Mouse (Mus musculus): ENCODE results near the gene Patj.
A peak's percentile ranks its signal among the peaks of the same experiment; 100 is the strongest.

Patj gene

DNA sequence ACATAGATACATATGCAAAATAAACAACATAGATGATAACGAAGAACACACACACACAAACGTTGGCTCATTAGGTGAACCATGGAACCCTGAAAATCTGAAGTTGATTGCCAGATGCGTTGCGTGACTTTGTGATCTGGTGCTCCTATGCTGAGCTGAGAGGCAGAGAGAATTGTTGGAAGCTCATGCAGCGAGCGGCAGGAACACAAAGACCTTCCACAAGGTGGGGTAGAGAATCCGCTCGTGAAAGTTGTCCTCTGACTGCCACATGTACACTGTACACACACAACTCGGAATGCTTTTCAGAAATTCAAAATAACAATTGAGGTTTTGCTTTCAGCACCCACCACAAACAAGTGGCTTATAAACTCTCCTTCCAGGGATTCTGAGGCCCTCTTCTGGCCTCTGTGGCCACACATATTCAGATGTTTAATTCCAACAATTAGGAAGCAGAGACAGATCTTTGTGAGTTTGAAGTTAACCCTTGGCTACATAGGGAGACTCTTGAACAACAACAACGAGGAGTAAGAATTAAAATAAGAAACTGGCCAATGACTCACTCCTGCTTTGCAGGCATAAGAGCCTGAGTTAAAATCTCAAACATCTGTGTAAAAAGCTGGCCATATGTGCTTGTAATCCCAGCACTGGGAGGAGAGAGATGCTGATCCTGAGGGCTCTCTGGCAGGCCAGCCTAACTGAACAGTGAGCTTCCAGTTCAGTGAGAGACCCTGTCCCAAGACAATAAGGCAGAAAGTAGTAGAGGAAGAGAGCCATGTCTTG lies 116.6 kb downstream of the Patj start:
- no peak for DNase-seq

DNA sequence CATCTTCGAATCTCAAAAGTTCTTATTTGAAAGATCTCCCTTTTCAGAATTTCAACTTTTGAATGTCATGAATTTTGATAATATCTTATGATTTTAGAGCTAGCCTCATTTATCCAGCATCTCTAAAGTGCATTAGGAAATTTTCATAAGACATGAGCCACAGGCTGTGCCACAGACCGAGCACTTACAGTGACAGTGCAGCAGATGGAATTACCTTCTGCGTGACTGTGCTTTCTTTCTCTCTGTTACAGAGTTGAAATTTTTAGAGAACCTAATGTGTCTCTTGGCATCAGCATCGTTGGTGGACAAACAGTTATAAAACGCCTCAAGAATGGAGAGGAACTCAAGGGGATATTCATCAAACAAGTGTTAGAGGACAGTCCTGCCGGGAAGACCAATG lies 124.9 kb downstream of the Patj start:
- DNase-seq: no peak

DNA sequence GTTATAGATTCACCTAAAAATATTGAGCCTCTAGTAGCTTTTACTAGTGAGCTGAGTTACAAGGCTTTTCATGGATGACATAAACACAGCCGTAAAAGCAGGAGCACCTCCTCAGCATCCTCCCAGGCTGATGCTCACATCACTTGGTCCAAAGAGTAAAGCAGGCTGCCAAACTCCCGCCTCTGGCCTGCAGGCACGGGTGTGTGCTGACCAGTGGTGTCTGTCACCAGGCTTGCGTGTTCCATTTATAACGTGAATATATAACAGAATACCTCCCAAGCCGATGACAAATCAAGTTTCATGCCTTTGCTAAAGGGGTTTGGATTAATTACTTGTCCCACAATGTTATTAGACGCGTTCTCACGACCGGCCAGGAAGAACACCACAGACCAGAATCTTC lies 128.9 kb downstream of the Patj start:
- DNase-seq: no peak

DNA sequence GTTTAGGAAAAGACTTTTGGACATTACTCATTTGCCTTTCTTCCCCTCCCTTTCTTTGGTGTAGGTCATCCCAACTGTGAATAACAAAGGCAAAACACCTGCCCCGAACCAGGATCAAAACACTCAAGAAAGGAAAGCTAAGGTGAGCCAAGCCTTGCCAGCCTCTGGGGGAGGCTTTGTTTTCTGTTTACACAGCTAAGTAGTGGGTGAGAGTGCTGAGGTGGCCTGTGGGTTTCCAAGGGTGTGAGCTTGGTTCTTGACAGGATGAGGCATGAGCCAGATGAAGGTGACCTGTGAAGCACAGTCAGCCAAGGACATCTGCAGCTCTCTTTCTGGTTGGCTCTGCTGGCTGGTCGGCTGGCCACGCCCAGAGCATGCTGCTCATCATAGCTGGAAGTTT lies 139.9 kb downstream of the Patj start:
- DNase-seq: no peak

DNA sequence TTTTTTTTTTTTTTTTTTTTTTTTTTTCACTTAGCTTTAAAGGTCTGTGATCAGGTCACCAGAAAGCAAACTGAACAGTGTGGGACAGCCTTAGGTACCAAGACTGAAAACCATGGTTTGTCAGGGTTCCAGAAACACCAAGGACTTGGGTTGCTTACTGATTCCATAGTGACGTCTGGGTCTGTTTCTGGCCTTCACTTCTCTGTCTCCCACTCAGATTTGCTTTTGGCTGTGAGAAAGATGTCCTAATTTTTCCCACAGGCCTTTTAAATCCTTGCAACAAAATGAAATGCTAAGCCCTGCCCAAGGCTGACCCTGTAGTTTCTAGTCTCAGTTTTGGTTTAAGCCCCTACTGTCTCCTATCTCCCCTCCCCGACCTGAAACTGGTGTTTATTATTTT lies 146.0 kb downstream of the Patj start:
- DNase-seq: no peak

DNA sequence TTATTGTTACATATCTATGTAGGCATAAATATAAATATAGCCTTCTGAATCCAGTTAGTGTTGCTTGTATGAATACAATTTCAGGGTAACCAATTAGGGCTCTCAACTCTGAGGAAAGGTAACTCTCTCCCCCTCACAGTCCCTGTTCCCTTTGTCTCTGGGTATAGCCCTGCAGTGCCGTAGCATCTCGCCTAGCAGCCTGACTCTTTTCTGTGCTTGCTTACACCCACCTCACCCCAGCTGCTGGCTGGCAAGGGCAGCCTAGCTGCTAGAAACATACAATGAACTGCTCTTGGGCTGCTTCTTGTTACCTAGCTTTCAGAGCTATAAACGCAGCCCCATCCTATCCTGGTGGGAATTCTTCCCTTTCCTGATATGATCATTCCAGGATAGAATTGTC lies 147.4 kb downstream of the Patj start:
- no peak for DNase-seq

DNA sequence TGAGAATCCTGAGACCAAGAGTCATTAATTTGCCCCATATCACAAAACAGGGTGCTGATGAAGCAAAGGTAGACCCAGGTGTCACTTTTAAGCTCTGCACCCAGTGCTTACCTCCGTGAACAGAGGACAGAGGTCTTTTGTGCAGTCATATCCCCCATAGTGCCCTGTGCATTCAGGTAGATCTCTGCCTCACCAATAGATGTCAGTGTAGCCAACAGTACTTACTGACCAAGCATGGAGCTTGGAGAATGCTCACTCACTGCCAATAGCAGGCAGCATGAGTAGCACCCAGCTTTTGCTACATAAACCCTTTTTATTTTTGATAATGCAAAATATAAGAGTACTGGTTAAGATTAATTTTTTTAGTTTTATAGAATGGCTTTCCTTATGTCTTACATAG lies 149.8 kb downstream of the Patj start:
- peak; percentile 89 for DNase-seq

DNA sequence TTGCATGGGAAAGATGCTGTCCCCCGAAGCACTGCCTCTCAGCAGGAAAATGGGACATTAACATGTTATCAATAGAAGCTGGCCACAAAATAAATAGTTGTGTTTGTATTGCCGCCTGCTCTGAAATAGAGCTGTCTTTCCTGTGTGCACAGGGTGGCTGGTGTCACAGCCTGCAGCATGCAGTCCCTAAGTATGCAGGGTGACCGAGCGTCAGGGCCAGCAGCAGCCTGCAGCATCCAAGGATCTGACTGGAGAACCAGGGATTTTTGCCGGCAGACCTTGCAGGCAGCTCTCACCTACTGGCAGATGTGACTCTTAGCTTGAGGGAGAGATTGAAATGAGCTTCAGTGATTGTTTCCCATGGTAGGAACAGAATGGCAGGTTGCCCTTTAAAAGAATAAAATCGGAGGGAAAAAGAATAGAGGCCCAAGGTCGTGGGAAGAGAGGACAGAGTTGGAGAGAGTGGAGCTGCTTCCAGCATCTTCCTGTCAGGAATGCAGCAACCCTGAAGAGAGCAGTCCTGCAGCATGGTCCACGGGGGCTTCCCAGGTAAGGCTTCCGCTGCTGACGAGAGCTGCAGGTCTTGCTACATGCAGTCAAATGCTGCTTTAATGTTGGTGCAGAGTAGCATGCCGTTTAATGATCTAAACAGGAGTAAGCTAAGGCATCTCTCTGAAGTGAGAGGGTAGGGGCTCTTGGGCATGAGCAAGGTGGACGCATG lies 151.0 kb downstream of the Patj start:
- DNase-seq: peak; percentile 77

DNA sequence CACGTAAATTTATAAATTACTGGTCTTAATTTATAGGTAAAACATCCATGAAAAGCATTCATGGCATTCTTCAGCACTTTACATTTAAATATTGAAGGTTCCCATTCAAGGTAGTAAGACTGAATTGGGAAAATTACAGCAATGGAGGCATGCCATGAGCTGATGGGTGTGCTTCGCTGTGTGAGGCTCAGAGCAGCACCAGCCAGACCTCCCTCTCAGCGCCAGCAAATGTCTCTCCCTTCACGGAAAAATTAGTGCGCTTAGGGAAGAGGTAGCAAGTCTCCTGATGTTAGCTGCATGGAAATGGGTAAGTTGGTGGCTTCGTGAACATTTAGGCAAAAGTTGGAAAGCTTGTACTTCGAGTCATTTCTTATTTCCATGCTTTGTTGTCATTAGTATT lies 153.9 kb downstream of the Patj start:
- peak; percentile 81 for DNase-seq

DNA sequence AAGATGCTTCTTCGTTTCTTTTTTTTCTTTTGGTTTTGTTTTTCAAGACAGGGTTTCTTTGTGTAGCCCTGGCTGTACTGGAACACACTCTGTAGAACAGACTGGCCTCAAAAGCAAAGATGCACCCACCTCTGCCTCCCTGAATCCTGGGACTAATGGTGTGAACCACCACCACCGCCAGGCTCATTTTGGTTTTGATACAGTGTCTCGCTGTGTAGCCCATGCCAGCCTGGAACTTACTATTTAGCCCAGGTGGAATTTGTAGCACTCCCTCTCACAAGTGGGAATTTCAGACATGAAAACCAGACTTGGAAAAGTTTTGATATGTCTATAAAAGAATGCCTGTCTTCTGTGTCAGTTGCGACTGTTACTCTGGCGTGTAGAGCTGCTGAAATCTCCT lies 154.5 kb downstream of the Patj start:
- peak; percentile 63 for DNase-seq

DNA sequence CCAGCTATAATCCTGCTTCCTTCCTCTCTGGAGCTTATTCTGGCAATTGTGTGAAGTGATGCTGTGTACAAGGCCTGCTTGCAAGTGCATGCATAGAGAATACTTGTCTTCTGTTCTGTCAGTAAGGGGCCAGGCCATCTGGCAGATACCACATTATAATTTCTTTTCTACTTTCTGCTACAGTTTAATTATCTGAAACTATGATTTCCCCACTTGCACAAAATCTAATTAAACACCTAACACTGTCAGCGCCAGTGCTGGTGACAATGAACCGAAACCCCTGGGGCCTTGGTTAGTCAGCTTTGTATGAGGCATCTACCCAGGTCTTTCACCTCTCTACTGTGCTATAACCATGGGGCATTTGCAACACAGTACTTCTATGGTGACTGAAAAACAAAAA lies 160.1 kb downstream of the Patj start:
- peak; percentile 42 for DNase-seq

DNA sequence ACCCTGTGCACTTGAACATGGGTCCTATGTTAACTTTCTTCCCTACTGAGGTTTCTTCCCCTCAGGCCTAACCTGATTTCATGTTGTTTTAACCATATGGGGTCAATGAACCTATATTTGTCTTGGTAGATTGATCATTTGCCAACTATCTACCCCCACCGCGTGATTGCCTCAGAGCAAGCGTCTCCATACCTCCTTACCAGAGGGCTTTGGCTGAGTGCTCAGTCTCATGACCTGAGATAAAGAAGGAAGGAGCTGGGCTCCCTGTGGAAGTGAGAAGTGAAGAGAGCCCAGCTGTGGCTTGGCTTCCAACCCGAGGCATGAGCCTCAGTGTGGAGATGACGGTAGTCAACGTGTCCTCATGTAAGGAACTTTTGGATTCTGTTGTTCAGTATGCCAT lies 160.9 kb downstream of the Patj start:
- peak; percentile 40 for DNase-seq

DNA sequence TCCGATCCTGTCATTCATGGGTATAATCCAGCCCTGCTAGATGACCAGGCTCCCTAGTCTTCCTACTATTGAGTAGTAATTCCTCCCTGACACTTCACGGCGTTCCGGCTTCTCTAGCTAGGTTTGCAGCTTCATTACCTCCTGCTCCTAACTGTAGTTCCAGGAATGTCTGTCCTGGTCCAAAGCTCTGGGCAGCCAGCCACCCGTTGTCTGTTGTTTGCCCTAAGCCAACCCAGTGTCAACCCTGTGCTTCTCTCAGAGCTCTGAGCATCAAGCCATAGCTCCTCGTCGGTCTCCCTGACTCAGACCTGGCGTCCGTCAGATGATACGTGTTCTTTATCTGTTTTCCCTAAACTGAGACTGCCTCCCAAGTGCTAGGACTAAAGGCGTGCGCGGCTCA lies 161.6 kb downstream of the Patj start:
- DNase-seq: peak; percentile 84

DNA sequence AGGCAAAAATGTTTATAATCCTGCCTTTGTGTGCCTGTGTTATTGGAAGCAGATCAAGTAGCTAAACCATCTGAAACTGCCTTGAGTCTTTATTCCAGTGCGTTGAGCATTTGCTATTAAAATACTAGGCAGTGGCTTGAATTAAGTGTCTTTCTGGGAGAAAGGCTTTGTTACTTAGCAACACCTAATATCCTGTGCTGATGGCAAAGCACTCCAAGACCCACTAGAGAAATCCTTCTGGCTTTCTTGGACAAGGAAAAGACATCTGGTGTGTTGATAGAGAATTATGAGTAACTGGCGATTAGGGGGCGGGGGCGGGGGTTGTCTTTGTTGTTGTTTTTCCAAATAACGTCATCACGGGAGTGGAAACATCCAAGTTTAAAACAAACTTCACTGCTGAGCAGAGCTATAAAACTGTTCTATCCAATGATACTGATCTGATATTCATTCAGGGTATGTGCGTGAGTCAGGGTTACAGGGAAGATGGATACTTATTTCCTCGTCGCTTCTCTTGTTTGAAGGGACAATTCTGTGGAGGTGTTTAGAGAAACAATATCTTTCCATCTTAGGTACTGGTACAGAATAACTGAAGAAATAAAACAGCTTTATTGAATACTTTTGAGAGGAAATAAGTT lies 164.7 kb downstream of the Patj start:
- DNase-seq: no peak

DNA sequence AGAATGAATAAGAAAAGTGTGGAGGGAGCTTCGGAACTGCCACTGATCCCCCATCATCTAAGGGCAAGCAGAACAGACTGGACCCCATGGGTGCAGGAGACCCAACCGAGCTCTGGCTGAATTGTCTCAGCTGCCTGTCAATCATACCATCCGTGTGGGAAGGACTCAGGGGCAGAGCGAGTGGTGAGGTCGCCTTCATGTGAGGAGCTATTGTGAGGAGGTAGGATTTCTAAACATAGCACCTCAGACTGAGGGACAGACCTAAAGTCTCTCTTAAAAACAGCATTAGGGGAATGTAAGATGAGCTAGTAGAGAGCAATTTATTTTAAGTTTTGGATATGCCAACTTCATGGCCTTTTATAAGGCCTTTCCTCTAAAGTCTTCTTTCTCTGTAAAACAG lies 167.5 kb downstream of the Patj start:
- DNase-seq: no peak

DNA sequence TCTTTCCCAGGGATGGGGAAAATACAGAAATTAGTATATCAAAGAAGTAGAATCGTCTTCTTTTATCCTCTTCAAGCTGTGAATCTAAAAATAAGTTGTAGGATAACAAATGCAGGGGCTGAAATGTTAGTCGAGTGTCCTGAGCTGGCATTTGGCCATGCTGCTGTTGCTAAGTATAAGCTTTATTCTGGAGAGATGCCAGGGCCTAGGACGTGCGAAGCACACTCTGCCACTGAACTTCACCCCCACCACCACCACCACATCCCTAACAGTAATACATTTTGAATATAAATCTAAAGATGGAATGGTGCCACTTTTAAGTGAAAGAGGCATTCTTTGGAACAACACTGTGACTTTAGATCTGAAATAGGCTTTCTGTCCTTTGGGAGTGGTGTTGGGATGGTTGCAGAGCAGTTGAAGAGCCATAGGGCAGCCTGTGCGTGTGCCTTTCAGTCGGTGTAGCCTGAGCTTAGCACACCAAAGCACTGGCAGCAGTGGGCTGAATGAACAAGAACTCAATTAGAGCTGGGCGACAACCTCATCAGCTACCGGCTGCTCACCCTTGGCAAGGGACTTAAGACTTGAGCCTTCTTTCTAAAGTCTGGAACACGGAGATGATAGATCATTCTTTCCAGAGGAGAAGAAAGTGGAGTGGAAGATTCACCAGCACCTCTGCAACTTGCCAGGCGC lies 168.1 kb downstream of the Patj start:
- DNase-seq: no peak

DNA sequence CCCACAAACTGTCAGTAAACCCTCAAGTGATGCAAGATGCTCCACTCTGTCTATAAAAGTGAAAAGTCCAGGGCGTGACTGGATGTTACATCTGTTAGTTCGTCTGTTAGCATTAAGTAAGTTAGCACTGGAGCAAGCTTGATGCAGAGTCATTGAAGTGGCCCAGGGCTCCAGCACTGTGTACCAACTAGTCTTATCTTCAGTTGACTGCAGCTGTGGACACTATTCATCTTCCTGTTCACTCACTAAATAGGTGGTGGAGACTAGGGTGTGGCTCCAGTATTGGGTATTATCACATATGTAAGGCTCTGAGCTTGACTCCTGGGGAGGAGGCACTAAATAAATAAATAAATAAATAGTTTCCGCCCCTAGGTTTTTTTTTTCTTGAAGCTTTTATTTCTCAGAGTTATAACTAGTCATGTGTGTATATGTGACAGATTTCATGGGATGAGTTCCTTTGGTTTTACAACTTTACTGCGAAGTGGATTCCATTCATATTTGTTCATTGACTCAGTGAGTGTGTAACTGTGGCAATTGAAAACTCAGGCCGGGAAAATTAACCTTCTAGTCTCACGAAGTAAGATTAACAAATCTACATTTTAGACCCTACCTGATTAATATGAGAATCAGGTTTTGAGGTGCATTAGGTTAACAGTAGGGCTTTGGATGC lies 168.7 kb downstream of the Patj start:
- DNase-seq: no peak

DNA sequence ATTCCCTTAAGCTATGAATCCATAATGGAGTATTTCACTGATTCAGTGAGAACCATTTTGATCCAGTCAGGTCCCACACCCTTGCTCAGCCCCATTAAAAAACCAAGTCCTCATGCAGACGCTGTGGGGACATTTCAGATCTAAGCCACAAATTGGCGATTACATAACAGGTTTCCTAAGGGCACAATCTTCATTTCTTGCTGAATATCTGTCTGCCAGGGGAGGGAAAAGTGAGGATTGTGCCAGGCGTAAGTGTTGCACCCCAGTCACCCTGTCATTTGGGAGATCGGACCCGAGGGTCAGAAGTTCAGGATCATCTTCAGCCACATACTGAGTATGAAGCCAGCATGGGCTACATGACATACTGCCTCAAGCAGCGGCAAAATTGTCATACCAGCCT lies 171.2 kb downstream of the Patj start:
- DNase-seq: no peak

DNA sequence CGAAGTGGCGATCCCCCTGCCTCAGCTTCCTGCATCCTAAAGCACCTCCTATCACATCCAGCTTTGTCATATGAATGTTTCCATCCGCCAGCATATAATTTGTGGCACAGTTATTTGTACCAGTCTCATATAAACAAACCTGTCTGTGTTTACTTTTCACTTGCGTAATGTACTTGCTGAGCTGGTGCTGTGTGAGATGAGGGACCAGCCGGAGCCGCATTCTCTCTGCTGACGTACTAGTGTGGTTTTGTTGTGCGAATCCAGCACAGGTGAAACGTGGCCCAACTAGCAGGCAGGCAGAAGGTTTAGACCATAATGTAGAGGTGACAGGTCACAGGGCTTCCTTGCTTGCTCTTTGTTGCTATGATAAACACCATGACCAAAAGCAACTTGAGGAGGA lies 171.9 kb downstream of the Patj start:
- DNase-seq: no peak

DNA sequence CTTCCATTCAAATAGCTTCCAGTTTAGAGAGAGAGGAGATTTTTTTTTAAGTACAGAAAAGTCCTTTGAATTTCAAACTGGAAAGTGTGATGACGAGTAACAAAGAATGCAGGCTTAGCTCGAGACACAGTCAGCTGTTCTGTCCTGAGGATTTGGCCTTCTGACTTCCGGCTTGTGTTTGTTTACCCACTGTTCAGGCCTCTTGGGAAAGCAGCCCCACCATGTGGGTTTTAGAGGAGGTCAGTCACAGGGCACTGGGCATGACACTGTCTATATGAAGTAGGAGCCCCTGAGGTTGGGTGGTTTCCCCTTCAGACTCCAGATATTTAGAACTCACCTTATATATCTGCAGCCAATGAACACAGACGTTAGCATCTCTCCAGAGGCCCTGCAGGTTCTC lies 174.3 kb downstream of the Patj start:
- DNase-seq: no peak

DNA sequence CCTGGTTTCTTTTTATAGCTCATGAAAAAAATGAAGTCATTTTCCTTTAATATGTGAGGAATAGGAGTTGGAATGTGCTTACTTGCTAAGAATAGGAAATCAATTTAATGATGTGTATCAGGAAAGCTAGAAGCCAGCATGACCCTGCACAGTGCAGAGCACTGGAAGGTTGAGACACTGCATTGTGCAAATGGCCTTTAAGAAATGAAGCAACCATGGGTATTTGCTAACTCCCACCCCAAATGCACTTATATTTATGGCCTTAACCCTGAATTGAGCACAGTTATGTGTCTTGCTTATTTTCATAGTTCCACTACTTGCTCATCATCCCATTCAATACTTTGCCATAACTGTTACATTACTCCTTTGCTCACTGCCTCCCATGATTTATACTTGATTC lies 181.7 kb downstream of the Patj start:
- no peak for DNase-seq

DNA sequence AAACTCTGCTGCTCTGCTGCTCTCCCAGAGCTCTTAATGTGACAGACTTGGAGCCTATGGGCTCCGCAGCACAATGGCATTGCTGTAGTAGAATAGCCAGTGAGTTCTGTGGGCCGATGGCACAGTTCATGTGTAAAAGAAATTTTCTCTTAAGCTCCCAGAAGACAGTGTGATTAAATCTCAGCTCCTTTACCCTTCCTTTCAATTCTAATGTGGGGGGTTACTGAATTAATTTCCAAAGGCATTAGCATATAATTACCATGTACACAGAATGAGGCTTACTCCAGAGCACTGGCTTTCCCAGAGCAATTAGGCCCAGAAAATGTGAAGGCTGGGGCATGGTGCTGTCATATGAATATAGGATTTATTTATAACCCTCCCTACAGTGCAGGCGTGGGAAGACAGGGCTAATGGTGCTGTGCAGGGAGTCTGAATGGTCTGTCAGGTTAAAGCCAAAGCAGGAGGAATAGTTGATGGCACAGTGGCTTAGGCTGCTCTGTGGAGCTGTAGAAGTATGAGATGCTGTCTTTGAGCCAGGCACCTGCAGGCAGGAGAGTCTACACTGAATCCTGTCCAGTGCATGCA lies 182.5 kb downstream of the Patj start:
- peak; percentile 66 for DNase-seq

DNA sequence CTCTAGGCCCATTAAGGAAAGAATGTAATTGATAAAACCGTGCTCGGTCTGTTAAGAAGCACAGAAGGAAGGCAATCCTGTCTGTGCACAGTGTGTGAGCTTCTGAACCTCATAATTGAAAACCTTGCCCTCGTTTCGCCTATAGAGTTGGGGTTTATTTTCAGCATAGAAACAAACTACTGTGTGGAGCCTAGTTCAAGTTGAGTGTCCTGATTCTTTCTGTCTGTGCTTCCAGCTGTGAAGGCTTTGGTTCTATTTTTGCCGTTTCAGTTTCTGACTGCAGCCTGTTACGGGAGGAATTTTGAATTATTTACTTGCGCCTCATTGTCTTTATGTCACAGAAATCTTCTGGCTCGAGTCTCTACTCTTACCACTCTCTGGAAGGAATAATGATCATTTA lies 185.9 kb downstream of the Patj start:
- DNase-seq: no peak
